8 mouse cellular contexts compared by ENCODE assay signal in the genomic region with DNA sequence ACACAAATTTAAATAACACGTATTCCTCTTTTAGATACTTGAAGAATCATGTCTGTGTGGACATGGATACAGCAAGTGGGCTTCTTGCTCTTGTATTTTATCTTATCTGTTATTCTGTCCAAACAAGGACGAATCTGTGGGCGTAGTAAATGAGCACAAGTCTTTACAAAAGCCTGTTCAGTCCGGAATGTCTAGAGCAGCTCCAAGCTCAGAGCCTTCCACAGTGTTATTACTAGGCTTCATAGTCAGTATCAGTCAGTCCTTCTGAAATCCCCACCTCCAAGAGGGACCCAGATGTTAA. TPM values are rescaled to one million over a fixed set of nuclear protein-coding genes. Genes with fewer than 3 reads are reported as not detected.
A peak's percentile ranks its signal among the peaks of the same experiment; 100 is the strongest.
DNase-seq lines count a peak whose midpoint lies in the region; ATAC-seq and TF ChIP-seq lines count a peak whose summit lies in the region.

No protein-coding gene starts in this region.

- no peak for ATAC-seq in embryonic facial prominence, embryonic 13.5 days (ENCODE audit: insufficient number of reproducible peaks, insufficient read depth, low FRiP score, low TSS enrichment, low read depth)
- no peak for ATAC-seq in lung, postnatal 0 days
- no peak for ATAC-seq in hindbrain, embryonic 16.5 days
- no peak for ATAC-seq in neural tube, embryonic 12.5 days (ENCODE audit: low FRiP score, low read depth)
- ATAC-seq in monocyte, adult 5-6 weeks (replicated peaks; ENCODE audit: insufficient number of reproducible peaks, low FRiP score, low TSS enrichment, poor library complexity, severe bottlenecking), result no peak

- peaks cover 15% of the 10 kb centered on the region; the same call in 1 of the 2 replicates for H3K4me1 ChIP-seq in embryonic facial prominence, embryonic 13.5 days
- H3K4me1 ChIP-seq in embryonic facial prominence, embryonic 10.5 days, result peaks cover 29% of the 10 kb centered on the region
- no peaks in the 10 kb centered on the region for H3K4me1 ChIP-seq in lung, postnatal 0 days (ENCODE audit: insufficient read depth, low read depth, low read length)
- H3K4me1 ChIP-seq in hindbrain, embryonic 16.5 days (ENCODE audit: control insufficient read depth, insufficient read depth, low read depth, low read length), result no peaks in the 10 kb centered on the region; the same call in 1 of the 2 replicates
- H3K4me1 ChIP-seq in neural tube, embryonic 12.5 days, result no peaks in the 10 kb centered on the region

- no peak for TF ChIP-seq CTCF in lung, postnatal 0 days (IDR thresholded peaks at IDR 0.05)

- no peak for TF ChIP-seq EP300 in lung, postnatal 0 days (IDR thresholded peaks at IDR 0.05)

- no peaks in the 10 kb centered on the region for H3K27me3 ChIP-seq in embryonic facial prominence, embryonic 13.5 days
- no peaks in the 10 kb centered on the region for H3K27me3 ChIP-seq in embryonic facial prominence, embryonic 10.5 days (replicated peaks; ENCODE audit: low read depth, poor library complexity, severe bottlenecking)
- H3K27me3 ChIP-seq in lung, postnatal 0 days (replicated peaks; ENCODE audit: insufficient read depth, low read length), result no peaks in the 10 kb centered on the region
- no peaks in the 10 kb centered on the region for H3K27me3 ChIP-seq in hindbrain, embryonic 16.5 days (replicated peaks; ENCODE audit: control insufficient read depth, insufficient read depth, low read length)
- H3K27me3 ChIP-seq in neural tube, embryonic 12.5 days (replicated peaks), result no peaks in the 10 kb centered on the region

- no peaks in the 10 kb centered on the region for H3K36me3 ChIP-seq in embryonic facial prominence, embryonic 13.5 days
- H3K36me3 ChIP-seq in embryonic facial prominence, embryonic 10.5 days (replicated peaks), result no peaks in the 10 kb centered on the region
- H3K36me3 ChIP-seq in lung, postnatal 0 days (ENCODE audit: insufficient read depth, low read length), result no peaks in the 10 kb centered on the region
- H3K36me3 ChIP-seq in hindbrain, embryonic 16.5 days (ENCODE audit: control insufficient read depth, insufficient read depth, low read length), result no peaks in the 10 kb centered on the region
- H3K36me3 ChIP-seq in neural tube, embryonic 12.5 days, result no peaks in the 10 kb centered on the region

- 81% methylated on average over 4 of the region's 4 CpGs for WGBS in embryonic facial prominence, embryonic 13.5 days
- WGBS in embryonic facial prominence, embryonic 10.5 days, result 88% methylated on average over 4 of the region's 4 CpGs
- WGBS in lung, postnatal 0 days, result 61% methylated on average over 4 of the region's 4 CpGs
- WGBS in hindbrain, embryonic 16.5 days, result 68% methylated on average over 4 of the region's 4 CpGs
- WGBS in neural tube, embryonic 12.5 days, result 87% methylated on average over 4 of the region's 4 CpGs

- H3K9ac ChIP-seq in embryonic facial prominence, embryonic 13.5 days, result no peak overlapping the region; the same call in 1 of the 2 replicates
- H3K9ac ChIP-seq in lung, postnatal 0 days (replicated peaks; ENCODE audit: low read depth), result no peak overlapping the region
- no peak overlapping the region for H3K9ac ChIP-seq in hindbrain, embryonic 16.5 days (ENCODE audit: low read depth, low read length)
- H3K9ac ChIP-seq in neural tube, embryonic 12.5 days, result no peak overlapping the region

- peak overlapping the region; percentile 22; the same call in 1 of the 2 replicates for H3K27ac ChIP-seq in embryonic facial prominence, embryonic 13.5 days
- no peak overlapping the region for H3K27ac ChIP-seq in embryonic facial prominence, embryonic 10.5 days (replicated peaks)
- no peak overlapping the region for H3K27ac ChIP-seq in lung, postnatal 0 days (ENCODE audit: low read length)
- peak overlapping the region; percentile 48; the same call in 1 of the 2 replicates for H3K27ac ChIP-seq in hindbrain, embryonic 16.5 days (ENCODE audit: low read depth, low read length)
- H3K27ac ChIP-seq in neural tube, embryonic 12.5 days, result no peak overlapping the region

- no peak overlapping the region for H3K4me3 ChIP-seq in embryonic facial prominence, embryonic 13.5 days
- H3K4me3 ChIP-seq in embryonic facial prominence, embryonic 10.5 days, result no peak overlapping the region
- H3K4me3 ChIP-seq in lung, postnatal 0 days (ENCODE audit: low read depth, low read length), result no peak overlapping the region
- H3K4me3 ChIP-seq in hindbrain, embryonic 16.5 days (ENCODE audit: low read length), result no peak overlapping the region
- H3K4me3 ChIP-seq in neural tube, embryonic 12.5 days, result no peak overlapping the region

- H3K4me2 ChIP-seq in embryonic facial prominence, embryonic 13.5 days, result peak overlapping the region; percentile 60
- peak overlapping the region; percentile 69; the same call in 1 of the 2 replicates for H3K4me2 ChIP-seq in lung, postnatal 0 days (replicated peaks; ENCODE audit: low read depth, low read length)
- peak overlapping the region; percentile 61 for H3K4me2 ChIP-seq in hindbrain, embryonic 16.5 days (ENCODE audit: low read length)
- H3K4me2 ChIP-seq in neural tube, embryonic 12.5 days (replicated peaks), result peak overlapping the region; percentile 57

- H3K9me3 ChIP-seq in embryonic facial prominence, embryonic 13.5 days, result no peaks in the 10 kb centered on the region
- no peaks in the 10 kb centered on the region for H3K9me3 ChIP-seq in embryonic facial prominence, embryonic 10.5 days
- H3K9me3 ChIP-seq in lung, postnatal 0 days (ENCODE audit: low read length), result no peaks in the 10 kb centered on the region
- H3K9me3 ChIP-seq in hindbrain, embryonic 16.5 days (ENCODE audit: control insufficient read depth, low read length), result no peaks in the 10 kb centered on the region
- no peaks in the 10 kb centered on the region for H3K9me3 ChIP-seq in neural tube, embryonic 12.5 days

- no peak for DNase-seq in embryonic facial prominence, embryonic 10.5 days (ENCODE audit: low spot score)
- no peak for DNase-seq in lung, postnatal 0 days (ENCODE audit: low spot score)
- DNase-seq in lung, adult 18-20 months, result no peak
- DNase-seq in urinary bladder, adult 2 months (ENCODE audit: low spot score), result no peak

RNA-seq across cellular contexts. Expression of gene Nfe2l3, which starts 52.2 kb away (rescaled TPM):
- polyA plus RNA-seq in embryonic facial prominence, embryonic 13.5 days (2015; fragmentation: Nextera tagmentation; extraction: Ambion mirVana), result 2.0 and 3.6 TPM in 2 replicates
- polyA plus RNA-seq in embryonic facial prominence, embryonic 10.5 days (2016; fragmentation: Nextera tagmentation; extraction: Ambion mirVana), result 1.3 and 1.6 TPM in 2 replicates
- polyA plus RNA-seq in lung, postnatal 0 days (2015; fragmentation: Nextera tagmentation; extraction: Ambion mirVana), result 2.9 and 3.0 TPM in 2 replicates
- polyA plus RNA-seq in hindbrain, embryonic 16.5 days (2015; fragmentation: Nextera tagmentation; extraction: Ambion mirVana), result 6.0 and 6.6 TPM in 2 replicates
- 2.8 and 3.4 TPM in 2 replicates for polyA plus RNA-seq in neural tube, embryonic 12.5 days (2016; fragmentation: Nextera tagmentation; extraction: Ambion mirVana)
- 0.10 to 0.68 TPM in 2 of 3 replicates, not detected in the other for total RNA-seq in monocyte, adult 5-6 weeks (2017)
- polyA plus RNA-seq in urinary bladder, adult 2 months (2012; rRNA removed), result 38.2 and 49.5 TPM in 2 replicates

Comparison
In these comparisons a context has a peak if more than half of its experiments do, and no peak if none do; other contexts are left out.
1. H3K27ac ChIP-seq: peak in embryonic facial prominence, embryonic 13.5 days (single experiment) and hindbrain, embryonic 16.5 days (single experiment); none in embryonic facial prominence, embryonic 10.5 days (single experiment), lung, postnatal 0 days (single experiment) and neural tube, embryonic 12.5 days (single experiment).
2. Peak in every context shown above with its lines, with median percentiles within 50 percentile points of each other: H3K4me2 ChIP-seq.